Mouse (Mus musculus) CH12.LX (cell line): ENCODE results near the gene Sec22a.

ENCODE experiments used
- EP300 ChIP-seq: IDR thresholded peaks from 2 replicates; pipeline ENCODE4 v1.6.1; 2011; ENCODE audit warnings: low read length, improper control_type of control experiment
- JUN ChIP-seq: IDR thresholded peaks from 2 replicates; pipeline ENCODE4 v1.6.1; 2011; ENCODE audit warnings: low read depth, mild to moderate bottlenecking, low read length, improper control_type of control experiment, moderate library complexity; ENCODE audit not compliant: insufficient read depth
- MAX ChIP-seq: IDR thresholded peaks from 2 replicates; pipeline ENCODE4 v1.6.1; 2011; ENCODE audit warnings: low read length, improper control_type of control experiment
- MYC ChIP-seq: IDR thresholded peaks from 2 replicates; pipeline ENCODE4 v1.6.1; 2011; ENCODE audit warnings: low read depth, mild to moderate bottlenecking, improper control_type of control experiment, low read length
- POLR2A ChIP-seq: IDR thresholded peaks from 2 replicates; pipeline ENCODE4 v1.6.1; 2011; ENCODE audit warnings: low read depth, mild to moderate bottlenecking, improper control_type of control experiment, low read length
- ZC3H11A ChIP-seq: IDR thresholded peaks from 2 replicates; pipeline ENCODE4 v1.6.1; 2012; ENCODE audit warnings: low read depth, mild to moderate bottlenecking, inconsistent platforms, low read length, improper control_type of control experiment

DNA sequence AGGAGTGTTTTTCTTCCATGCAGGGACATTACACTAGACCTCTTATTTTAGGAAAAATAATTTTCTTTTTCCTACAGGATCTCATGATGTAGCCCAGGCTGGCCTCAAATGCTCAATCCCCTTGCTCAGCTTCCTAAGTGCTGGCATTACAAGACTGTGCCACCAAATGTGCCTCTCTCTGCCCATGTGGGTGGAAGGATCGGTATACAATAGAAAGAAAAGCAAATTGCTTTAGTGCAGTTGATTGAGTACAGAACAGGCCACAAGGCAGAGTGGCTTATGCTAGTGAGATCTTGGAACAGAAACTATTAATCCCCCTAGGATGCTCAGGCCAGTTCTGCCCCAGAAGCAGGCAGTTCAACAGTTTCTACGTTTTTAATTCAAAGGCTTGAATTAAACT is 43.9 kb downstream of the Sec22a start:
- TF ChIP-seq EP300 (no peak), MAX (no peak), MYC (no peak), ZC3H11A (no peak), POLR2A (no peak), JUN (no peak)
